Mouse (Mus musculus) hindbrain, embryonic 10.5 days (tissue): ENCODE data around the gene Klhl15. TPM values are rescaled to one million over a fixed set of nuclear protein-coding genes. Genes with fewer than 3 reads are reported as not detected.

Experiments
- DNase-seq: peaks from one replicate; pipeline ENCODE4 v3.0.0-alpha.2; 2017; ENCODE audit warnings: low spot score
- H3K27ac ChIP-seq: fragments of 300-500 bp; sonication (generic); 2 replicates; pipeline ENCODE4 v1.5.1; 2016; ENCODE audit warnings: mild to moderate bottlenecking, moderate library complexity
- H3K27me3 ChIP-seq: fragments of 300-500 bp; sonication (generic); 2 replicates; pipeline ENCODE4 v1.6.1; 2016; ENCODE audit warnings: mild to moderate bottlenecking; ENCODE audit not compliant: poor library complexity, insufficient read depth, severe bottlenecking
- H3K36me3 ChIP-seq: fragments of 300-500 bp; sonication (generic); 2 replicates; pipeline ENCODE4 v1.6.1; 2016; ENCODE audit warnings: mild to moderate bottlenecking, moderate library complexity
- H3K4me1 ChIP-seq: fragments of 300-500 bp; sonication (generic); replicated peaks from 2 replicates; pipeline ENCODE4 v1.6.1; 2016; ENCODE audit warnings: mild to moderate bottlenecking
- H3K4me3 ChIP-seq: fragments of 300-500 bp; sonication (generic); 2 replicates; pipeline ENCODE4 v1.5.1; 2016; ENCODE audit warnings: mild to moderate bottlenecking, moderate library complexity
- H3K9me3 ChIP-seq: fragments of 300-500 bp; sonication (generic); 2 replicates; pipeline ENCODE4 v1.6.1; 2016; ENCODE audit warnings: mild to moderate bottlenecking, moderate library complexity
- WGBS: fragments of 180-500 bp; shearing (Covaris S2); methylation state at CpG from one replicate; pipeline ENCODE4 v1.1.7; 2016; 5-methylcytosine and 5-hydroxymethylcytosine counted together
- polyA plus RNA-seq: library from polyadenylated mRNA; unstranded; fragments of >200 nt; fragmentation: Nextera tagmentation; extraction: Ambion mirVana; gene quantifications from 2 replicates; pipeline ENCODE4 v1.2.1, GENCODE M21; 2016

Klhl15 gene
- polyA plus RNA-seq, 1 experiment from 2014 or later, result 9.3 TPM

GRCm38 (mm10) chrX:94321036-94321902 lies 86.9 kb downstream of the Klhl15 start:
- no peak for DNase-seq
- Histone ChIP-seq H3K4me3 (no peak overlapping the region), H3K27me3 (peaks cover 83% of the 10 kb centered on the region), H3K9me3 (no peaks in the 10 kb centered on the region), H3K4me1 (no peaks in the 10 kb centered on the region), H3K27ac (no peak overlapping the region), H3K36me3 (no peaks in the 10 kb centered on the region)
- WGBS, result 79% methylated on average over 11 of the region's 11 CpGs

Other genes starting within 250 kb of the Klhl15 start
- gene Zfx, start 110.9 kb upstream of the Klhl15 start, polyA plus RNA-seq, result 20.7 and 24.8 TPM in 2 replicates
- gene Eif2s3x, start 21.7 kb upstream of the Klhl15 start, polyA plus RNA-seq, result 95.3 and 101 TPM in 2 replicates
- 0.09 TPM in 1 of 2 replicates, not detected in the other for gene Fam90a1b, start 132.2 kb downstream of the Klhl15 start, polyA plus RNA-seq
- 106 and 115 TPM in 2 replicates for gene Apoo, start 132.5 kb downstream of the Klhl15 start, polyA plus RNA-seq